Mouse (Mus musculus) heart, postnatal 10 days (tissue): Measurements from ENCODE around the gene Tlr3. TPM values are rescaled to one million over a fixed set of nuclear protein-coding genes. Genes with fewer than 3 reads are reported as not detected.

Experiments
- DNase-seq, 2 experiments: peaks; one replicate each; pipeline ENCODE4 v3.0.0; 2021
- intact Hi-C: fragments of 180-260 bp; cut with DNase I; formaldehyde crosslinking; loops from one replicate; pipeline ENCODE4 v1.15.1; 2025
- total RNA-seq, 2 experiments: library from RNA; stranded (reverse); gene quantifications; 2 replicates each; pipeline ENCODE4 v1.2.3; 2021

The Tlr3 gene
- total RNA-seq, 2 experiments from 2014 or later, result 7.7 to 8.8 TPM

DNA sequence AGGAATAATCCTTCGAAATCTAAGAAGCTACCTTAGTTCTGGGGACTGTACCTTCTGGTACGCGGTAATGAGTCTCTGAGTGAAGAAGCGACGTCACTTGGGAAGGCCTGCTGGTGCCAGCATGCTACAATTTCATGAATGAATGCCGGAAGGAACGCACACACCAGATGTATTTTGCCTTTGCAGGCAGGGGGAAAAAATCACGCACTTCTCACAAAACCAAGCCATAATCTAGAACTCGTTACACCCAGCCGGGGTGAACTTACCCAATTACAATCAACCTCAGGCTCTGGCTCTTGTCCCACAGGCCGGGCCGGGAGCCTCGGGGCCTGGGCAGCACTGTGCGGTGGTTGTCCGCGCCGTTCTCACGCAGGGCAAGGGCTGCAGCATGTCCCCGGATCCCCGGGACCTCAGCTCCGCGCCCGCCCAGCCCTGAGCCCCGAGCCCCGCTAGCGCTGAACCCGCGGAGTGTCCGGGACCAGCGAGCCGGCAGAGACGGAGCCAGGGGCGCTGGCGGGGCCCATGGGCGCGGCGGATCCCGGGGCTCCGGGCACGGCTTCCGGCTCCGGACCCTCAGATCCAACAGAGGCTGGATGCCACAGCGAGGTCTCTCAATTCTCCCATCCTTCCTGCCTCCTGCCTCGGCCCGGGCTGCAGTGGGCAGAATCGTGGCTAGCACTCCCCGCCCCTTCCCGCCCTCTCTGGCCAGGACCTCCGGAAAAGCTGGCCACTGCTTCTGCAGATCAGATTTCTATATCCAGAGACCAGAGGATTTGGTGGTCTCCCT, 52.6 kb downstream of the Tlr3 start:
- intact Hi-C loops, result loop anchor here (10.0 kb wide), 1 partner anchor 426 kb away; no protein-coding TSS in a partner anchor
- DNase-seq, result peak; percentile 39 to 54

DNA sequence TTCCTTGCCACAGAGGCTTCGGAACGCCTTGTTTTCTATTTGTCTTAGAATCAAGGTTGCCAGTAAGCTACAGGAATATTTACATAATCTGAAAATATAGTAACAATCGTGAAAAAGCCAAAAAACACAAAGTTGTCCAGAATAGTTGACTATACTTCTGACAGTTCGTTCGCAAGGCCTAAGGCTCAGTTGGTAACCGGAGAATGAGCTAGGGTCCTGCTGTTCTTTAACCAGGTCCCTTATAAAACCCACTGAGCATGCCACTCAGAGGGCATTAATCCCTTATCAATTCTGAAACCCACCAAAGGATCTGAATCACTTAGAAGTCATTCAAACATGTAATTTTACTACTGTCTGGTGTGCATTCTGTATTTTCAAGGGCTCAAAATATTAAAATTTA, 55.1 kb downstream of the Tlr3 start:
- intact Hi-C loops, result loop anchor here (10.0 kb wide), 1 partner anchor 429 kb away; no protein-coding TSS in a partner anchor
- DNase-seq, result no peak

Other genes starting within 250 kb of the Tlr3 start
- not detected for gene F11, start 149.0 kb downstream of the Tlr3 start, total RNA-seq
- not detected for gene Klkb1, start 116.2 kb downstream of the Tlr3 start, total RNA-seq
- not detected for gene Gm45753, start 102.6 kb downstream of the Tlr3 start, total RNA-seq
- 1 to 10 TPM; 1.5 to 1.7 TPM for gene Cyp4v3, start 77.9 kb downstream of the Tlr3 start, total RNA-seq
- 1 to 10 TPM; 4.7 to 5.3 TPM for gene Fam149a, start 28.8 kb downstream of the Tlr3 start, total RNA-seq
- 100 to 1,000 TPM; 665 to 789 TPM for gene Sorbs2, start 96.7 kb upstream of the Tlr3 start, total RNA-seq